Mouse (Mus musculus): ENCODE measurements around the gene Rprml.

DNA sequence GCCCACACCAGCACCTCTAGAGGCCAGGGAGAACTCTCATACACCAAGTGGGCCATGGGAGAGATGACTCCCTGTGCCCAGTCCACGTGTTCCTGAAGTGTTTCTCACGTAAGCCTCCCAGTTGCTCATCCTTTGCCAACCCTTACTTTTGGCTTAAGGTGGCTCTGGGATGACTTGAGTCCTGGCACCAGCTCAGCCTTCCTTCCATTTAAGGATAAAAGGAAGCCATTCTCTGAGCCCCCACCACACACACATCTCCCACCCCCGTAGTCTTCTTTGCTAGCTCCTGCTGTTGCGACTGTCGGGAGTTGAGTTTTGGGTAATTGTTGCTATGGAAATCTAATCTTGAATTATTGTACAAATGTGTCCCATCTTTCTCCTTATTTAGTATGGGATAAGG is 13.2 kb downstream of the Rprml start:
- TF ChIP-seq POLR2A (IDR thresholded peaks at IDR 0.05; ENCODE audit: control insufficient read depth, extremely low read depth, insufficient read depth, low read length, poor library complexity) (no peak), CTCF (IDR thresholded peaks at IDR 0.05; ENCODE audit: borderline replicate concordance, control insufficient read depth, extremely low read depth, insufficient read depth, low read length, poor library complexity) (no peak)
